Mouse (Mus musculus) adrenal gland, postnatal 4 days (tissue): Measurements from ENCODE around the gene Dgkh. TPM values are rescaled to one million over a fixed set of nuclear protein-coding genes. Genes with fewer than 3 reads are reported as not detected.

Experiments used
- total RNA-seq, 2 experiments: library from RNA; stranded (reverse); gene quantifications; 2 replicates each; pipeline ENCODE4 v1.2.3; 2021

Dgkh gene
- total RNA-seq, 2 experiments from 2014 or later, result 9.9 to 12.1 TPM

Other genes starting within 250 kb of the Dgkh start
- gene Akap11, start 196.0 kb downstream of the Dgkh start, total RNA-seq, result 10 to 100 TPM; 51.0 to 53.9 TPM
- gene Vwa8, start 116.3 kb upstream of the Dgkh start, total RNA-seq, result 100 to 1,000 TPM; 109 to 116 TPM